Mouse (Mus musculus): ENCODE data around the gene Mpp3. TPM values are rescaled to one million over a fixed set of nuclear protein-coding genes. Genes with fewer than 3 reads are reported as not detected.

Mpp3 gene
- total and polyA plus RNA-seq, 3 experiments = 0.12 to 3.8 (median 0.31) TPM

DNA sequence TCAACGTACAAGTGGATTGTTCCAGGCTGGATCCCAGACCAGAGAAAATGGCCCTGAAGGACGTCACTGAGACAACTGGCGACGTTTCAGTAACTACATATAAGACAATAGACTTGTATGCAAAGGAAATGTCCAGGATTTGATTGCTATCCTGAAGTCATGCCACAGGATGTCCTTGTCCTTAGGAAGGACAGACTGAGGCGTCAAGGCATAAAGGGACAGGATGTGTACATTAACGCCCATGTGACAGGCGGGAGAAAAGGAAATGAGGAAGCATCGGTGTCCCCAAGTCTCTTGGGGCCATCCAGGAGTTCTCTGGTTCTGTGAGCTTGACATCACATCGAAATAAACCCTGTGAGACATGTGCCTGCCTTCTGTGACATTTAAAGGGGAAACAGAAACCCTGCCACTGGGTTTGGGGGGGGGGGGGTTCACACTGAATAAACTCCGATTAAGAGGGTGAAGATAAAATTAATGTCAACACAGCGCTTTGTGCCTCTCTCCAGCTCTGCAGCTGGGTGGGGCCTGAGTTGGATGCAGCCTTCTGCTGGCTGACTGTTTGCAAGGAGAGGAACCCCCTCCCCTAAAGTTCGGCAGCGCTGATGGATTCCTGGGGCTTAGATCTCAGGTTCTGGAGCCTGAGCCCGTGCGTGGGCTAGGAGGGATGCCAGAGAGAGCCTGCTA, 19.2 kb downstream of the Mpp3 start:
- peaks cover 92% of the 10 kb centered on the region for H3K27me3 ChIP-seq (replicated peaks)
- H3K4me1 ChIP-seq (ENCODE audit: control insufficient read depth in 1 of 2, insufficient read depth in 2 of 2) = peaks cover 0 to 9% of the 10 kb centered on the region in 2 experiments; a peak in 2 of 4 replicates
- in situ Hi-C loops (cut with MboI; ENCODE audit: low pct_ligation_motif_present, low pct_unique_long_range_greater_than_20kb, low sequenced_read_pairs) = no loop called here
- H3K27ac ChIP-seq (ENCODE audit: insufficient read depth, low read depth) = no peak overlapping the region
- peaks cover 3% of the 10 kb centered on the region for H3K9me3 ChIP-seq (replicated peaks; ENCODE audit: low read length)
- H3K79me2 ChIP-seq (replicated peaks; ENCODE audit: control insufficient read depth, extremely low read depth, insufficient read depth, poor library complexity, severe bottlenecking) = no peaks in the 10 kb centered on the region
- H3K9ac ChIP-seq (ENCODE audit: insufficient read depth, low read depth) = no peak overlapping the region
- no peak for DNase-seq (ENCODE audit: extremely low read depth)
- no peak overlapping the region for H3K4me3 ChIP-seq (replicated peaks in 1 of 3; ENCODE audit: low read depth in 2 of 3, low read length in 2 of 3, poor library complexity in 1 of 3)
- no peaks in the 10 kb centered on the region for H3K36me3 ChIP-seq (replicated peaks in 1 of 2; ENCODE audit: control insufficient read depth in 1 of 2, insufficient read depth in 1 of 2, low read length in 1 of 2)
- dilution Hi-C loops (cut with MboI; ENCODE audit: extremely low pct_ligation_motif_present, extremely low pct_unique_long_range_greater_than_20kb, low sequenced_read_pairs) = no loop called here
- TF ChIP-seq NRF1 (IDR thresholded peaks at IDR 0.05; ENCODE audit: low read depth, low read length) = no peak
- no peak for TF ChIP-seq JUND (conservative IDR thresholded peaks at IDR 0.05; ENCODE audit: low read depth, low read length)
- TF ChIP-seq BHLHE40 (IDR thresholded peaks at IDR 0.05; ENCODE audit: low read depth, low read length) = no peak
- TF ChIP-seq IRF4 (IDR thresholded peaks at IDR 0.05; ENCODE audit: low read depth, low read length) = no peak
- TF ChIP-seq GABPA (IDR thresholded peaks at IDR 0.05; ENCODE audit: insufficient replicate concordance, low read depth, low read length) = no peak
- no peak for TF ChIP-seq TBP (conservative IDR thresholded peaks at IDR 0.05; ENCODE audit: low read depth, low read length)
- no peak for TF ChIP-seq NELFE (IDR thresholded peaks at IDR 0.05; ENCODE audit: low read depth, low read length)
- no peak for TF ChIP-seq POLR2AphosphoS2 (IDR thresholded peaks at IDR 0.05; ENCODE audit: low read depth, low read length)
- TF ChIP-seq USF2 (conservative IDR thresholded peaks at IDR 0.05; ENCODE audit: low read depth, low read length) = no peak
- TF ChIP-seq CHD1 (IDR thresholded peaks at IDR 0.05; ENCODE audit: low read depth, low read length) = no peak
- TF ChIP-seq E2F4 (IDR thresholded peaks at IDR 0.05; ENCODE audit: insufficient replicate concordance, low read depth, low read length) = no peak
- TF ChIP-seq JUN (IDR thresholded peaks at IDR 0.05; ENCODE audit: insufficient read depth, low read depth, low read length) = no peak
- TF ChIP-seq USF1 (IDR thresholded peaks at IDR 0.05; ENCODE audit: low read depth, low read length) = no peak
- no peak for TF ChIP-seq MYC (IDR thresholded peaks at IDR 0.05; ENCODE audit: low read depth, low read length)
- no peak for TF ChIP-seq TCF12 (IDR thresholded peaks at IDR 0.05; ENCODE audit: low read depth, low read length)
- no peak for TF ChIP-seq POLR2A (IDR thresholded peaks at IDR 0.05; ENCODE audit: low read depth, low read length)
- TF ChIP-seq MXI1 (IDR thresholded peaks at IDR 0.05; ENCODE audit: low read depth, low read length) = no peak
- H3K4me2 ChIP-seq (ENCODE audit: insufficient read depth, low read depth, poor library complexity, severe bottlenecking) = no peak overlapping the region

DNA sequence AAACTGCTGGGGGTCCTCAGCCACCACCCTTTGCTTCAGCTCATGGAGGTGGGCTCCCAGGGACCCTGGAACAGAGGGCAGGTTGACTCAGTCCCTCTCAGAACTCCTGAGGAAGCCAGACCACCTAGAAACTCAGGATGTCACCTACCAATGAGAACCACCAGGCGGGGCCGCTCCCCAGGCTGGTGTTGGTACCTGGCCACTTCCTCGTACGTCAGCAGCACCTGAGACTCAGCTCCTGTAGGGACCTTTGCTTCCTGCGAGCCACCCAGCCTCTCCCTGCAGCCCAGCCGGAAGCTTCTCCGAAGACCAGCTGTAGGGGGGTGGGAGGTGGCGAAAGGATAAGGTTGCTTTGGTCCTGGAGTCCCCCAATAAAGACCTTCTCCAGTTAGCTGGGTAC, 19.9 kb downstream of the Mpp3 start:
- in situ Hi-C loops (cut with MboI; ENCODE audit: low pct_ligation_motif_present, low pct_unique_long_range_greater_than_20kb, low sequenced_read_pairs) = no loop called here
- no peak overlapping the region for H3K27ac ChIP-seq (ENCODE audit: insufficient read depth, low read depth)
- no peak for DNase-seq (ENCODE audit: extremely low read depth)
- H3K4me1 ChIP-seq (ENCODE audit: control insufficient read depth in 1 of 2, insufficient read depth in 2 of 2) = peaks cover 0 to 9% of the 10 kb centered on the region in 2 experiments; a peak in 2 of 4 replicates
- H3K9me3 ChIP-seq (replicated peaks; ENCODE audit: low read length) = peaks cover 3% of the 10 kb centered on the region
- H3K4me3 ChIP-seq (replicated peaks in 1 of 3; ENCODE audit: low read depth in 2 of 3, low read length in 2 of 3, poor library complexity in 1 of 3) = no peak overlapping the region
- no peak for TF ChIP-seq POLR2AphosphoS2 (IDR thresholded peaks at IDR 0.05; ENCODE audit: low read depth, low read length)
- TF ChIP-seq TBP (conservative IDR thresholded peaks at IDR 0.05; ENCODE audit: low read depth, low read length) = no peak
- TF ChIP-seq MAX (IDR thresholded peaks at IDR 0.05; ENCODE audit: low read length) = no peak
- TF ChIP-seq CHD2 (IDR thresholded peaks at IDR 0.05; ENCODE audit: low read length) = no peak
- no peaks in the 10 kb centered on the region for H3K79me2 ChIP-seq (replicated peaks; ENCODE audit: control insufficient read depth, extremely low read depth, insufficient read depth, poor library complexity, severe bottlenecking)
- no peak overlapping the region for H3K4me2 ChIP-seq (ENCODE audit: insufficient read depth, low read depth, poor library complexity, severe bottlenecking)
- peaks cover 87% of the 10 kb centered on the region for H3K27me3 ChIP-seq (replicated peaks)
- no peaks in the 10 kb centered on the region for H3K36me3 ChIP-seq (replicated peaks in 1 of 2; ENCODE audit: control insufficient read depth in 1 of 2, insufficient read depth in 1 of 2, low read length in 1 of 2)
- H3K9ac ChIP-seq (ENCODE audit: insufficient read depth, low read depth) = no peak overlapping the region
- dilution Hi-C loops (cut with MboI; ENCODE audit: extremely low pct_ligation_motif_present, extremely low pct_unique_long_range_greater_than_20kb, low sequenced_read_pairs) = no loop called here

All from CH12.LX (cell line).